Mouse (Mus musculus) natural killer cell, adult 2 months (primary cell): ENCODE data around the gene Ywhah.
A peak's percentile ranks its signal among the peaks of the same experiment; 100 is the strongest.
"Not testable (repeated sequence)": the region's sequence is repeated elsewhere in the genome, so short reads cannot be mapped to it uniquely, and the experiment has no call there.

ENCODE experiments used
- DNase-seq, 2 experiments: peaks; one replicate each; pipeline ENCODE4 v3.0.0; 2022; ENCODE audit warnings: low spot score in 2 of 2

The Ywhah gene

GRCm38 (mm10) chr5:33011132-33012106 is 7.2 kb upstream of the Ywhah start:
- no peak for DNase-seq

GRCm38 (mm10) chr5:33014096-33014495 is 4.5 kb upstream of the Ywhah start:
- no peak for DNase-seq

- no peak for DNase-seq
Observed at GRCm38 (mm10) chr5:33015579-33015978, 3.0 kb upstream of the Ywhah start.

GRCm38 (mm10) chr5:33018189-33018560 is 441 bp upstream of the Ywhah start:
- DNase-seq: no peak

GRCm38 (mm10) chr5:33019426-33019821 is 808 bp downstream of the Ywhah start:
- DNase-seq: no peak

GRCm38 (mm10) chr5:33021622-33022021 is 3.0 kb downstream of the Ywhah start:
- peak; percentile 27 to 49 for DNase-seq

- DNase-seq: no peak
Observed at GRCm38 (mm10) chr5:33023337-33023736, 4.7 kb downstream of the Ywhah start.

GRCm38 (mm10) chr5:33024474-33024873 is 5.9 kb downstream of the Ywhah start:
- DNase-seq: no peak

- DNase-seq: no peak
Observed at GRCm38 (mm10) chr5:33028656-33029055, 10.0 kb downstream of the Ywhah start.

GRCm38 (mm10) chr5:33030425-33031175 is 12.0 kb downstream of the Ywhah start:
- DNase-seq: no peak

GRCm38 (mm10) chr5:33032036-33032773 is 13.6 kb downstream of the Ywhah start:
- DNase-seq: no peak

- DNase-seq: peak; percentile 41 to 67
Observed at GRCm38 (mm10) chr5:33033121-33033520, 14.5 kb downstream of the Ywhah start.

GRCm38 (mm10) chr5:33033633-33034032 is 15.0 kb downstream of the Ywhah start:
- DNase-seq: not testable (repeated sequence)

GRCm38 (mm10) chr5:33034100-33034499 is 15.5 kb downstream of the Ywhah start:
- DNase-seq: no peak

- no peak for DNase-seq
Observed at GRCm38 (mm10) chr5:33034916-33035315, 16.3 kb downstream of the Ywhah start.

GRCm38 (mm10) chr5:33038656-33039509 is 20.3 kb downstream of the Ywhah start:
- no peak for DNase-seq

GRCm38 (mm10) chr5:33039510-33039911 is 20.9 kb downstream of the Ywhah start:
- DNase-seq: peak; percentile 55 to 71

GRCm38 (mm10) chr5:33040735-33041134 is 22.1 kb downstream of the Ywhah start:
- DNase-seq: not testable (repeated sequence)

GRCm38 (mm10) chr5:33043397-33043796 is 24.8 kb downstream of the Ywhah start:
- DNase-seq: peak in 1 of 2 experiments; percentile 18

- DNase-seq: no peak
Observed at GRCm38 (mm10) chr5:33044636-33045315, 26.2 kb downstream of the Ywhah start.
